Mouse (Mus musculus) kidney, adult 8-10 months (tissue): ENCODE results near the gene Dpf3.
A peak's percentile ranks its signal among the peaks of the same experiment; 100 is the strongest.

ENCODE experiments used
- DNase-seq, 2 experiments: peaks; one replicate each; pipeline ENCODE4 v3.0.0; 2022

The Dpf3 gene

GRCm38 (mm10) chr12:83330056-83330455, 157.5 kb downstream of the Dpf3 start:
- no peak for DNase-seq

GRCm38 (mm10) chr12:83328899-83329298, 158.6 kb downstream of the Dpf3 start:
- DNase-seq, result no peak

GRCm38 (mm10) chr12:83328491-83328890, 159.0 kb downstream of the Dpf3 start:
- DNase-seq, result no peak

- DNase-seq, result no peak
These were observed 160.1 kb downstream of the Dpf3 start for GRCm38 (mm10) chr12:83327451-83327850.

- no peak for DNase-seq
These were observed 166.8 kb downstream of the Dpf3 start for GRCm38 (mm10) chr12:83320725-83321124.

- no peak for DNase-seq
These were observed 169.7 kb downstream of the Dpf3 start for GRCm38 (mm10) chr12:83317646-83318443.

GRCm38 (mm10) chr12:83314666-83315065, 172.8 kb downstream of the Dpf3 start:
- DNase-seq, result no peak

GRCm38 (mm10) chr12:83312818-83313217, 174.7 kb downstream of the Dpf3 start:
- DNase-seq, result no peak

- no peak for DNase-seq
These were observed 176.9 kb downstream of the Dpf3 start for GRCm38 (mm10) chr12:83310567-83310966.

- DNase-seq, result no peak
These were observed 178.3 kb downstream of the Dpf3 start for GRCm38 (mm10) chr12:83309031-83309804.

- DNase-seq, result no peak
These were observed 178.9 kb downstream of the Dpf3 start for GRCm38 (mm10) chr12:83308627-83309026.

- no peak for DNase-seq
These were observed 184.3 kb downstream of the Dpf3 start for GRCm38 (mm10) chr12:83303221-83303620.

- DNase-seq, result no peak
These were observed 185.0 kb downstream of the Dpf3 start for GRCm38 (mm10) chr12:83302320-83303153.

- peak; percentile 43 to 62 for DNase-seq
These were observed 185.7 kb downstream of the Dpf3 start for GRCm38 (mm10) chr12:83301616-83302319.

- no peak for DNase-seq
These were observed 189.2 kb downstream of the Dpf3 start for GRCm38 (mm10) chr12:83298358-83298757.

- DNase-seq, result no peak
These were observed 192.5 kb downstream of the Dpf3 start for GRCm38 (mm10) chr12:83295031-83295430.

- DNase-seq, result no peak
These were observed 195.6 kb downstream of the Dpf3 start for GRCm38 (mm10) chr12:83291915-83292314.

GRCm38 (mm10) chr12:83286496-83287492, 200.7 kb downstream of the Dpf3 start:
- DNase-seq, result no peak

- DNase-seq, result no peak
These were observed 203.8 kb downstream of the Dpf3 start for GRCm38 (mm10) chr12:83283591-83284320.
